Mouse (Mus musculus) macrophage (primary cell): ENCODE measurements around the gene Olfr1467. TPM values are rescaled to one million over a fixed set of nuclear protein-coding genes. Genes with fewer than 3 reads are reported as not detected.

Experiments
- H3K27ac ChIP-seq: fragments of 350-480 bp; formaldehyde crosslinking; 2 replicates; pipeline ENCODE4 v1.9.0; 2021
- H3K36me3 ChIP-seq: fragments of 350-480 bp; formaldehyde crosslinking; 2 replicates; pipeline ENCODE4 v1.9.0; 2021; ENCODE audit errors: inconsistent target
- H3K4me3 ChIP-seq: fragments of 350-480 bp; formaldehyde crosslinking; 2 replicates; pipeline ENCODE4 v1.9.0; 2021; ENCODE audit errors: inconsistent target
- H3K79me2 ChIP-seq: fragments of 350-480 bp; formaldehyde crosslinking; 2 replicates; pipeline ENCODE4 v1.9.0; 2021; ENCODE audit errors: inconsistent target
- WGBS: methylation state at CpG from one replicate; pipeline ENCODE4 v1.1.7; 2026; ENCODE audit warnings: inconsistent platforms; ENCODE audit not compliant: missing documents; 5-methylcytosine and 5-hydroxymethylcytosine counted together
- polyA plus RNA-seq: library from polyadenylated mRNA; stranded (reverse); fragments of 250-400 nt; gene quantifications from 3 replicates; pipeline ENCODE4 v1.2.4, GENCODE M21; 2018; ENCODE audit warnings: inconsistent platforms
- total RNA-seq, 78 experiments: library from RNA; depleted of rRNA; stranded (reverse); fragments of 250-400 nt; gene quantifications; 1 replicate in 9 of 78; 2 replicates in 24 of 78; 3 replicates in 43 of 78; 4 replicates in 2 of 78; pipeline ENCODE4 v1.2.4; 2018; ENCODE audit warnings: inconsistent platforms in 56 of 78

The Olfr1467 gene
- total RNA-seq (2018; cell fraction: chromatin; rRNA removed) = not detected
- total RNA-seq (2018; cell fraction: cytosol; rRNA removed) = not detected
- total RNA-seq (2018; cell fraction: nucleus; rRNA removed) = not detected
- polyA plus RNA-seq = not detected in 3 replicates

- no peaks in the 10 kb centered on the region for H3K36me3 ChIP-seq
- no peak within 1 kb of the TSS for H3K27ac ChIP-seq
- no peak within 1 kb of the TSS for H3K4me3 ChIP-seq
- 76% methylated on average over 2 of the region's 2 CpGs for WGBS
- H3K79me2 ChIP-seq = no peaks in the 10 kb centered on the region
Observed at GRCm38 (mm10) chr19:13361936-13362335, at the start of gene Olfr1467. TSS of gene Olfr1467 (plus strand) at chr19:13362236.

DNA sequence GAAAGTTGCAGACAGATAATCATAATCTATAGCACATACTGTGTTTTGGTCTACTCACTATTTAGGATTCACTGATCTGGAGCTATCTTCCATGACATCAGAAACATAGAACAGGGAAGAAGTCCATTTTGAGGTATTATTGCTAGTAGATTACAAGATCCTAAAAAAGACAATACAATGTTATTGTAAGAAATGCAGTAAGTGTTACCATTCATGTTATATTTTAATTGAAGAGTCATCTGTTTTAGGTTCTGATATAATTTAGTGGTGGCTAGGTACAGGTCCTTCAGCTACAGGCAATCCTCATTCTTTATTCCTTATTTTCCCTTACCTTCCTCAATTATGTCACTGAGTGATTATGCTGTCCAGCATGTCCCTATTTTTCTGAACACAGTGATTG lies 46.6 kb upstream of the Olfr1467 start, which contains the start of gene Olfr1465:
Gene Olfr1465, minus strand, starts transcription at position 101 of the 400 bp plus-strand sequence.
- no peaks in the 10 kb centered on the region for H3K36me3 ChIP-seq
- H3K27ac ChIP-seq = no peak within 1 kb of the TSS
- no peak within 1 kb of the TSS for H3K4me3 ChIP-seq
- no peaks in the 10 kb centered on the region for H3K79me2 ChIP-seq

DNA sequence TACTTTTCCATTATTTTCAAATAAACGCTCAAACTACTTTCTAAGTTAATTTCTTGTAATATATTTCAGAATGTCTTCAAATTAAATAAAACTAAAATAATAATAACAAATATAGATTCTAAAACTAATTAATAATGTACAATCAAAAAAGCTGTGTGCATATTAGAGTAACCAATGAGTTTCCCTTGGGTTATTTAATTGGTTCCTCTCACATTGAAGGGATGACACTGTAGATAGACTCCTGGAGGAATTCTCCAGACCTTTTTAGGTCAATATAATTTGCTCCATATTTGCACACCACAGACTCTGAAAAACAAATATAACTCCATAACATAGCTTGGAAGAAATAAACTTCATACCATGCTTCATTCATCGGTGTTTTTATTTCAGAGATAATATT lies 23.5 kb upstream of the Olfr1467 start, which contains the start of gene Olfr1466:
Gene Olfr1466, plus strand, starts transcription at position 301 of the 400 bp plus-strand sequence.
- WGBS = 80% methylated on average over 2 of the region's 2 CpGs
- H3K79me2 ChIP-seq = no peaks in the 10 kb centered on the region
- no peak within 1 kb of the TSS for H3K4me3 ChIP-seq

DNA sequence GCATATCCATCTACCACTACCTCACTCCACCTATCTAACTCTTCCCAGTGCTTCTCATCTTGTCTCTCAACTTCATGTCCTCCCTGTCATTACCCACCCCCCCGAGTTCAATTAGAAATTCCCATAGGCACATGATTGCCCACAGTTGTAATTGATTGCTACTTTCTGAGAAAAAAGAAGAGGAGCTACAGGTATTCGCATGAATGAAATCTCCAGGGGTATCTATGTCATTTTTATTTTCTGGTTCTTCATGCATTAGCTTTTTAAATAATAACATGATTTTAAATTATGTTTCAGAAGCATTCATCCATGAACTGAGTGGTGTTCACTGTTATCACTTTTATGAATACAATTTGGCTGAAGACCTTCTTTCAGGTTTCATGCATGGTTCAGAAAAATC lies 45.5 kb downstream of the Olfr1467 start, which contains the start of gene Olfr1469:
Gene Olfr1469, plus strand, starts transcription at position 301 of the 400 bp plus-strand sequence.
- no peak within 1 kb of the TSS for H3K27ac ChIP-seq
- WGBS = 79% methylated on average over 2 of the region's 2 CpGs
- no peak within 1 kb of the TSS for H3K4me3 ChIP-seq
- no peaks in the 10 kb centered on the region for H3K79me2 ChIP-seq
- no peaks in the 10 kb centered on the region for H3K36me3 ChIP-seq

More for the DNA sequence above, 23.5 kb upstream of the Olfr1467 start, which contains the start of gene Olfr1466:
- Histone ChIP-seq H3K36me3 (no peaks in the 10 kb centered on the region), H3K27ac (no peak within 1 kb of the TSS)

Other genes starting within 250 kb of the Olfr1467 start
- not detected in 3 replicates for gene Olfr1459, start 212.7 kb upstream of the Olfr1467 start, polyA plus RNA-seq
- gene Olfr1461, start 199.2 kb upstream of the Olfr1467 start, polyA plus RNA-seq = not detected in 3 replicates
- gene Olfr1462, start 176.5 kb upstream of the Olfr1467 start, polyA plus RNA-seq = not detected in 3 replicates
- gene Olfr1463, start 130.9 kb upstream of the Olfr1467 start, polyA plus RNA-seq = not detected in 3 replicates
- gene Olfr1465, start 46.7 kb upstream of the Olfr1467 start, polyA plus RNA-seq = not detected in 3 replicates
- gene Olfr1466, start 23.4 kb upstream of the Olfr1467 start, polyA plus RNA-seq = not detected in 3 replicates
- gene Olfr1469, start 45.6 kb downstream of the Olfr1467 start, polyA plus RNA-seq = not detected in 3 replicates
- not detected in 3 replicates for gene Olfr1471, start 81.2 kb downstream of the Olfr1467 start, polyA plus RNA-seq
- gene Olfr1472, start 93.8 kb downstream of the Olfr1467 start, polyA plus RNA-seq = not detected in 3 replicates
- not detected in 3 replicates for gene Olfr1474, start 107.3 kb downstream of the Olfr1467 start, polyA plus RNA-seq
- gene Olfr1475, start 118.0 kb downstream of the Olfr1467 start, polyA plus RNA-seq = not detected in 3 replicates
- not detected in 3 replicates for gene Olfr1477, start 138.3 kb downstream of the Olfr1467 start, polyA plus RNA-seq
- not detected in 3 replicates for gene Olfr1480, start 165.7 kb downstream of the Olfr1467 start, polyA plus RNA-seq
- gene Olfr1484, start 221.3 kb downstream of the Olfr1467 start, polyA plus RNA-seq = not detected in 3 replicates